ENCODE assay signal across 16 mouse cellular contexts in genomic region chr5:102817641-102818040, GRCm38 (mm10).
DNase-seq lines count a peak whose midpoint lies in the region; ATAC-seq and TF ChIP-seq lines count a peak whose summit lies in the region.
"Had no signal": no experiment of that assay in that cellular context is flagged by ENCODE, and none has a peak within 500 bp of the region (broad histone marks: within the 10 kb centered on the region; RNA-seq: fewer than 3 reads in every experiment).

No protein-coding gene starts in this region.

- no peak overlapping the region for H3K4me2 ChIP-seq in heart, embryonic 12.5 days
- no peak overlapping the region for H3K4me2 ChIP-seq in liver, postnatal 0 days (ENCODE audit: low read depth, low read length)
- H3K4me2 ChIP-seq: heart, embryonic 13.5 days; lung, embryonic 15.5 days; neural tube, embryonic 13.5 days had no signal

- ATAC-seq in heart, embryonic 12.5 days (ENCODE audit: insufficient number of reproducible peaks, low FRiP score), result no peak
- ATAC-seq in liver, postnatal 0 days, result peak; percentile 80
- ATAC-seq: hindbrain, embryonic 16.5 days; midbrain, embryonic 16.5 days had no signal

- peak; percentile 24 for DNase-seq in heart, adult 8-10 months (ENCODE audit: low spot score)
- peak; percentile 93 for DNase-seq in kidney, adult 11 months
- peak; percentile 88 for DNase-seq in kidney, postnatal 14 days
- DNase-seq in liver, postnatal 0 days, result peak; percentile 30
- no peak for DNase-seq in cerebellum, adult 8-10 months
- no peak for DNase-seq in adrenal gland, adult (ENCODE audit: inconsistent age in 2 of 2, low spot score in 1 of 2)
- DNase-seq in thymus, postnatal 14 days, result no peak
- DNase-seq: adrenal gland, postnatal 14 days; cerebellum, postnatal 36 days; retina, postnatal 1 day had no signal

- no peak for TF ChIP-seq CTCF in liver, postnatal 0 days (IDR thresholded peaks at IDR 0.05; ENCODE audit: low read depth)

- no peaks in the 10 kb centered on the region for H3K4me1 ChIP-seq in heart, embryonic 12.5 days (replicated peaks)
- H3K4me1 ChIP-seq in liver, postnatal 0 days (ENCODE audit: insufficient read depth), result no peaks in the 10 kb centered on the region
- H3K4me1 ChIP-seq: heart, embryonic 13.5 days; lung, embryonic 15.5 days had no signal

- H3K9me3 ChIP-seq in heart, embryonic 12.5 days (replicated peaks), result no peaks in the 10 kb centered on the region
- H3K9me3 ChIP-seq in liver, postnatal 0 days (ENCODE audit: low read length), result no peaks in the 10 kb centered on the region
- H3K9me3 ChIP-seq: heart, embryonic 13.5 days; lung, embryonic 15.5 days; neural tube, embryonic 13.5 days had no signal

- no peak overlapping the region for H3K27ac ChIP-seq in heart, embryonic 12.5 days (ENCODE audit: poor library complexity, severe bottlenecking)
- H3K27ac ChIP-seq in liver, postnatal 0 days (ENCODE audit: low read depth), result 0 out of 2 replicates have a peak overlapping the region, but pooled peaks have one; percentile 9
- H3K27ac ChIP-seq: heart, embryonic 13.5 days; lung, embryonic 15.5 days; neural tube, embryonic 13.5 days had no signal

- no peak for TF ChIP-seq EP300 in liver, postnatal 0 days (IDR thresholded peaks at IDR 0.05; ENCODE audit: low read depth)

- H3K4me3 ChIP-seq in heart, embryonic 12.5 days, result no peak overlapping the region
- no peak overlapping the region for H3K4me3 ChIP-seq in liver, postnatal 0 days (ENCODE audit: low read depth, low read length)
- H3K4me3 ChIP-seq: heart, embryonic 13.5 days; lung, embryonic 15.5 days; neural tube, embryonic 13.5 days had no signal

- H3K27me3 ChIP-seq in heart, embryonic 12.5 days (replicated peaks), result no peaks in the 10 kb centered on the region
- no peaks in the 10 kb centered on the region for H3K27me3 ChIP-seq in liver, postnatal 0 days (ENCODE audit: insufficient read depth, low read length)
- H3K27me3 ChIP-seq: heart, embryonic 13.5 days; lung, embryonic 15.5 days; neural tube, embryonic 13.5 days had no signal

- H3K9ac ChIP-seq in heart, embryonic 12.5 days, result no peak overlapping the region
- no peak overlapping the region for H3K9ac ChIP-seq in liver, postnatal 0 days (replicated peaks)
- H3K9ac ChIP-seq: heart, embryonic 13.5 days; lung, embryonic 15.5 days; neural tube, embryonic 13.5 days had no signal

- 72% methylated on average over 7 of the region's 7 CpGs for WGBS in heart, embryonic 12.5 days
- 51% methylated on average over 7 of the region's 7 CpGs for WGBS in liver, postnatal 0 days (ENCODE audit: insufficient replicate concordance)

- H3K36me3 ChIP-seq in heart, embryonic 12.5 days, result no peaks in the 10 kb centered on the region
- H3K36me3 ChIP-seq in liver, postnatal 0 days (replicated peaks; ENCODE audit: insufficient read depth, low read length), result no peaks in the 10 kb centered on the region
- H3K36me3 ChIP-seq: heart, embryonic 13.5 days; lung, embryonic 15.5 days; neural tube, embryonic 13.5 days had no signal

Comparison
In these comparisons a context has a peak if more than half of its experiments do, and no peak if none do; other contexts are left out.
1. DNase-seq: peak in heart, adult 8-10 months (single experiment), kidney, adult 11 months (single experiment), kidney, postnatal 14 days (single experiment) and liver, postnatal 0 days (single experiment); none in cerebellum, adult 8-10 months (single experiment), adrenal gland, adult (0 of 2) and thymus, postnatal 14 days (single experiment).